Mouse (Mus musculus) kidney, embryonic 16.5 days (tissue): ENCODE measurements around the gene Arhgef28. TPM values are rescaled to one million over a fixed set of nuclear protein-coding genes. Genes with fewer than 3 reads are reported as not detected.
"Not testable (repeated sequence)": the region's sequence is repeated elsewhere in the genome, so short reads cannot be mapped to it uniquely, and the experiment has no call there.

Experiments used
- ATAC-seq: fragments of 200-750 bp; cut with Nextera tagmentation; 2 replicates; pipeline ENCODE4 v1.8.0; 2017; ENCODE audit warnings: moderate TSS enrichment; ENCODE audit not compliant: low FRiP score, low TSS enrichment
- H3K27ac ChIP-seq: fragments of 300-500 bp; sonication (generic); 2 replicates; pipeline ENCODE4 v1.5.1; 2014; ENCODE audit warnings: low read length
- H3K27me3 ChIP-seq: fragments of 300-500 bp; sonication (generic); 2 replicates; pipeline ENCODE4 v1.6.1; 2014; ENCODE audit warnings: low read length, control low read depth, mixed read lengths; ENCODE audit not compliant: insufficient read depth
- H3K36me3 ChIP-seq: fragments of 300-500 bp; sonication (generic); 2 replicates; pipeline ENCODE4 v1.6.1; 2014; ENCODE audit warnings: low read length, control low read depth, mixed read lengths; ENCODE audit not compliant: insufficient read depth
- H3K4me1 ChIP-seq: fragments of 300-500 bp; sonication (generic); 2 replicates; pipeline ENCODE4 v1.6.1; 2014; ENCODE audit warnings: low read length, control low read depth, mixed read lengths; ENCODE audit not compliant: insufficient read depth
- H3K4me2 ChIP-seq: fragments of 300-500 bp; sonication (generic); replicated peaks from 2 replicates; pipeline ENCODE4 v1.6.1; 2014; ENCODE audit warnings: low read depth, low read length
- H3K4me3 ChIP-seq: fragments of 300-500 bp; sonication (generic); 2 replicates; pipeline ENCODE4 v1.5.1; 2014; ENCODE audit warnings: mild to moderate bottlenecking, low read length
- H3K9ac ChIP-seq: fragments of 300-500 bp; sonication (generic); replicated peaks from 2 replicates; pipeline ENCODE4 v1.6.1; 2014; ENCODE audit warnings: low read length
- H3K9me3 ChIP-seq: fragments of 300-500 bp; sonication (generic); 2 replicates; pipeline ENCODE4 v1.6.1; 2016; ENCODE audit warnings: low read length, control low read depth
- WGBS: fragments of 180-500 bp; shearing (Covaris S2); extraction: QIAGEN DNeasy Blood & Tissue Kit; methylation state at CpG from one replicate; pipeline ENCODE4 v1.1.7; 2014; 5-methylcytosine and 5-hydroxymethylcytosine counted together
- polyA plus RNA-seq: library from polyadenylated mRNA; unstranded; fragments of >200 nt; fragmentation: Nextera tagmentation; extraction: Ambion mirVana; gene quantifications from 2 replicates; pipeline ENCODE4 v1.2.1, GENCODE M21; 2015

Arhgef28 gene
- polyA plus RNA-seq, 1 experiment from 2014 or later = 45.1 TPM

DNA sequence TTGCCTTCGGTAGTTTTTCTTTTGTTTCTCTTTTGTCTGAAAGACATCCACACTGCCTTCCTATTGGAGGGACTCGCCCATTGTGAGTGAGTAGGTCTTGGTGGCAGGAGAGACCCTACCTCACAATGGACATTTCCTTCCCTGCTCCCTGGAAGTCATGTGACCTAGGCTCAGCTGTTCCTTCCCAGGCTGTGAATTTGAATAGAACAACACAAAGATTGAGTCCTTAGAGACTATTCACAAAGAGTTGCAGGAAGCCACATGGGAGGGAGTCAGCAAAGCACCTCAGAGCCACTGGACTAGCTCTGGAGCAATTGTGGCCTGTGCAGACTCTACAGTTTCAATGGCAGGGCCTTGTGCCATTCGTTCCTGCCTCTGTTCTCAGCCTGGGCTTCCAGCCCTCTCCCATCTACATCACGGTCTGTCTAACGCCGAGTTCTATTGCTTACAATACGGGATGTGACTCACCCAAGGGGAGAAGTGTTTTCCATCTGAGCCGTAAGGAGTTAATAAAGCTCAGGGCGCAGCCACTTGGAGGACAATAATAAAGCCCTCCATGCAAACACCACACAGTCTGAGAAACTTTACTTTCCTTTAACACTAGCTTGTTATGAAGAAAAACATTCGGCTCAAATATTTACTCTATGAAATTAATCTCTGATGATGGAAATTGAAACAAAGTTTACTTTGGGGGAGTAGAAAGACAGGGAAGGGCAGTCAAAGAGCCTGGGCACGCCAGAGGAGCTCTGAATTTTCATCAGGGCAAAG lies 85.7 kb downstream of the Arhgef28 start:
- no peak overlapping the region for H3K4me3 ChIP-seq
- no peak overlapping the region for H3K9ac ChIP-seq
- 0 out of 2 replicates have a peak, but pooled peaks cover 8% of the 10 kb centered on the region for H3K4me1 ChIP-seq
- H3K36me3 ChIP-seq = no peaks in the 10 kb centered on the region
- no peaks in the 10 kb centered on the region for H3K27me3 ChIP-seq
- no peak overlapping the region for H3K4me2 ChIP-seq
- no peaks in the 10 kb centered on the region for H3K9me3 ChIP-seq
- 81% methylated on average over 11 of the region's 11 CpGs for WGBS
- no peak overlapping the region for H3K27ac ChIP-seq
- ATAC-seq = no peak

DNA sequence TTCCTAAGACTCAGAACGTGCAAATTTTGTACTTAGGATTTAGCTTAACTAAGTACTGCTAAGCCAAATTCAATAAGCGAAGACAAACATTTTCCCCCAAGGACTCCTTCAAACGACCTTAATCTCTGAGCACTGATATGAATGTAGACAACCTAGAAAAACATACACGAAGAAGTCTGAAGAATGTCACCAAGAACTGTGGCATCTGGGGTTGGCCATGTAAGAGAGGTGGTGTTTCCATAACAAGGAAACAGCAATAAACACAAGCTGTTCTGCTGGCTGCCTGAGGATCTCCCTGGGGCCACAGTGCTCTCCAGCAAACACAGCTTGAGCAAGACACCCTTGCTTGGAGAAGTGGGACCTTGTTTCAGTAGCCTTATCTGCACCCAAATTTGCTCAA lies 87.9 kb downstream of the Arhgef28 start:
- Histone ChIP-seq H3K27me3 (no peaks in the 10 kb centered on the region), H3K9me3 (no peaks in the 10 kb centered on the region), H3K36me3 (no peaks in the 10 kb centered on the region), H3K9ac (no peak overlapping the region), H3K4me3 (no peak overlapping the region), H3K4me2 (no peak overlapping the region), H3K27ac (no peak overlapping the region), H3K4me1 (0 out of 2 replicates have a peak, but pooled peaks cover 3% of the 10 kb centered on the region)
- WGBS = 68% methylated on average over 4 of the region's 4 CpGs
- no peak for ATAC-seq

DNA sequence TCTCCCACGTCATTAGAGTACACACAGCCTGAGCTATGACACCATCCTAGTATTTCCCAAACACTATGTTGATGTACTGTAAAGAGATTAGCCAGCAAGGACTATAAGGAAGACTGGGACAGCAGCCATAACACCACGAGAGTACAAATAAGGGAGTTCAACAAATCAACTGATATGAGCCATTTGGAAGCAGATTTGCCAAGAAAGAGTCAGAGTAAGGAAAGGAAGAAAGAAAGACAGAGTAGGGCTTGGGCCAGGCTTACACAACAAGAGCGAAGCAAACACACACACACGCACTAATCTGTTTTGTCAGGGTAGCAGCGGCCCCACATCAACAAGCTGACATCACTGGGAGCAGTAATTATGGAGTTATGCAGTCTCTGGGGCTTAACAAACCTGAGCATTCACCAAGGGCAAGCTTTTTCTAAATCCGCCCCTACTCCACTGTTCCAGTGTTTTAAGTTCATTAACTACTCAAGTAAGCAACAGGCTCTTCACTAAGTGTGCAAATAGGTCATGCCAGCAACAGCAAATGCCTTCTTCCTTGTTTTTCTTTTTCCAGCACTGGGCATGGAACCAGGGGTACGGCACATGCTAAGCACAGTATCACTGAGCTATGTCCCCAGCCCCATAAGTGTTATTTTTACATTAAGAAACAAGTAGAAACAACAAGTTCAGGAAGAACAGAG lies 88.5 kb downstream of the Arhgef28 start:
- Histone ChIP-seq H3K27me3 (no peaks in the 10 kb centered on the region), H3K36me3 (no peaks in the 10 kb centered on the region), H3K4me3 (no peak overlapping the region), H3K9me3 (no peaks in the 10 kb centered on the region), H3K9ac (no peak overlapping the region), H3K27ac (no peak overlapping the region), H3K4me1 (0 out of 2 replicates have a peak, but pooled peaks cover 3% of the 10 kb centered on the region), H3K4me2 (no peak overlapping the region)
- WGBS = 65% methylated on average over 7 of the region's 7 CpGs
- no peak for ATAC-seq

DNA sequence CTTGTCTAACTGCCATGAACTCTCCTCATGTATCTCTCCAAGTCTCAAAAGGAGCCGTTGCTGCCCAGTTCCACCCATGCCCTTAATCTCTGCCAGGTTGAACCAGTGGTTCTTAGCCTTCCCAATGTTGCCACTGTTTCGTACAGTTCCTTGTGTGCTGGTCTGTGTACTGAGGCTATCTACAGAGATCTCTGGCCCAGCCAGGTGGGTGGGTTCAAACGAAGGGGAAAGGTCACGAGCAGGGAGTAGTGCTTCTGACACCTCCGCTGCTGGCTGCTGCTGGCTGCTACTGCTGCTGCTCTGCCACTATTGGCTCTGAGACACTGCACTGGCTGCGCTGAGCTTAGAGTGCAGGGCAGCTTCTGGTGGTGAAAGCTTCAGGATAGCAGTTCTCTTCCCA lies 90.6 kb downstream of the Arhgef28 start:
- H3K4me3 ChIP-seq = no peak overlapping the region
- H3K9ac ChIP-seq = no peak overlapping the region
- H3K9me3 ChIP-seq = no peaks in the 10 kb centered on the region
- H3K4me2 ChIP-seq = no peak overlapping the region
- WGBS = 52% methylated on average over 6 of the region's 6 CpGs
- no peaks in the 10 kb centered on the region for H3K27me3 ChIP-seq
- H3K36me3 ChIP-seq = no peaks in the 10 kb centered on the region
- ATAC-seq = no peak
- H3K27ac ChIP-seq = no peak overlapping the region
- H3K4me1 ChIP-seq = 0 out of 2 replicates have a peak, but pooled peaks cover 3% of the 10 kb centered on the region

DNA sequence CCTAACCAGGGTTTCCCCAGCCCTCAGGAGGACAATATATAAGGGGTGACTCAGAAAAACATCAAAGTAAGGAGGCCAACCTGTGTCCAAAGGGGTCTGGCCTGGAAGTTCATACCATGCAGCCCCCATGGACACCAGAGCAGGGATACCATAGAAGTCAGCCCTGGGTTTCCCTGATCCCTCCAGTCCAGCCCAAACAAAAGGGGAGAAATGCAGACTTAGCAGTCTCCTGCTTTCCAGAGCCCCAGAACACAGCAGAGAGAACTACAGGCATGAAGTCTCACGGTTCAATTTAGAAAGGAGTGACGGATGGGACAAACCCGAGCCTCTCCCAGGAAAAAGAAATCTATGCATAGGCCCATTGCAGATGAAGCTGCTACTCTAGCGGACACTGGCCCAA lies 91.2 kb downstream of the Arhgef28 start:
- no peak overlapping the region for H3K27ac ChIP-seq
- no peaks in the 10 kb centered on the region for H3K9me3 ChIP-seq
- no peak for ATAC-seq
- H3K9ac ChIP-seq = no peak overlapping the region
- H3K4me2 ChIP-seq = no peak overlapping the region
- 75% methylated on average over 4 of the region's 4 CpGs for WGBS
- no peaks in the 10 kb centered on the region for H3K36me3 ChIP-seq
- H3K4me1 ChIP-seq = 0 out of 2 replicates have a peak, but pooled peaks cover 3% of the 10 kb centered on the region
- no peak overlapping the region for H3K4me3 ChIP-seq
- no peaks in the 10 kb centered on the region for H3K27me3 ChIP-seq

DNA sequence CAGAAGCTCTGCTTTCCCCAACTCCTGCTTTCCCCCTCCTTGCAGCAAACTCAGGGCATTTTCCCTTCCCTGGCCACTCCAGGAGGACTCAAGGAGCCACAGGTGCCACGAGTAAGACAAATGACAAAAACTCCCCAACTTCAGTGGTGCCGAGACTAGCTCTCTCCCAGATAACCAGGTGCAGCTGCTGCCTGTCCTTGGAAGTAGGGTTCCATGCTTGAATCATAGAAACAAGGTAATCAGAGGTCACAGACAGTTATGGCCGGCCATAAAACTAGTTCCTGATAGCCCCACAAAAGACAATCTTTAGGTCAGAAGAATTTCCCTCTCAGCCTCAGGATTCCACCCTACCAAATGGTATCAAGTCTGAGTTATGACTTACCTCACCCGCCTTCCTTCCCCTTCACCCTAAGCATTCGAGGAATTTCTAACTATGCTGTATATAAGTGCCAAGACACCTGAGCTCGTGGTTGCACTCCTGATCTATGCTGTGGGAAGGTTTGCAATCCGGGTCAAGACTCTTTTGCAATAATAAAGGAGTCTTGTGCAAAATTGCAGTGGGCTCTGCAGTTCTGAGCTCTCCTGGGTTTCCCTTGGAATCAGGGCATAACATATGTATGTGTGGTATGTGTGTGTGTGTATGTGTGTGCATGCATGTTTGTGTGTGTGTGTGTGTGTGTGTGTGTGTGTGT lies 93.3 kb downstream of the Arhgef28 start:
- Histone ChIP-seq H3K4me1 (0 out of 2 replicates have a peak, but pooled peaks cover 3% of the 10 kb centered on the region), H3K4me3 (no peak overlapping the region), H3K27me3 (no peaks in the 10 kb centered on the region), H3K9me3 (no peaks in the 10 kb centered on the region), H3K4me2 (no peak overlapping the region), H3K27ac (no peak overlapping the region), H3K9ac (no peak overlapping the region), H3K36me3 (no peaks in the 10 kb centered on the region)
- WGBS = 40% methylated on average over 7 of the region's 7 CpGs
- ATAC-seq = no peak

DNA sequence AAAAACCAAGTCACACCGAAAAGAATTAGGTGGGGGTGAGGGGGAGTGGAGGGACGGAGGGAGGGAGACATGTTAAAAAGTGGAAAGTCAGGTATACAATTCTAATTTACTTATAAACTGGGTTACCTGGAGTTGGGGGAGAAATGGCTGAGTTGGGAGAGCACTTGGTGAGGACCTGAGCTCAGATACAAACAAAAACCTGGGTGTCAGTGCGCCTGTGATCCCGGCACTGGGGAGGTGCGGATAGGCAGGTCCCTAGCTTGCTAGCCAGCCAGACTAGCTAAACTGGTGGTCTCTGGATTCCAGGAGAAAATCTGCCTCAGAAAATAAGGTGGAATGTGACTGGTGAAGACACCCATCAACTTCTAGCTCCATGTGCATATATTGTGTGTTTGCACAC lies 94.7 kb downstream of the Arhgef28 start:
- Histone ChIP-seq H3K27ac (no peak overlapping the region), H3K9ac (no peak overlapping the region), H3K4me2 (no peak overlapping the region), H3K9me3 (peaks cover 3% of the 10 kb centered on the region; the same call in 1 of the 2 replicates), H3K27me3 (no peaks in the 10 kb centered on the region), H3K36me3 (no peaks in the 10 kb centered on the region), H3K4me1 (0 out of 2 replicates have a peak, but pooled peaks cover 3% of the 10 kb centered on the region), H3K4me3 (no peak overlapping the region)
- no peak for ATAC-seq
- WGBS = 75% methylated on average over 5 of the region's 5 CpGs

DNA sequence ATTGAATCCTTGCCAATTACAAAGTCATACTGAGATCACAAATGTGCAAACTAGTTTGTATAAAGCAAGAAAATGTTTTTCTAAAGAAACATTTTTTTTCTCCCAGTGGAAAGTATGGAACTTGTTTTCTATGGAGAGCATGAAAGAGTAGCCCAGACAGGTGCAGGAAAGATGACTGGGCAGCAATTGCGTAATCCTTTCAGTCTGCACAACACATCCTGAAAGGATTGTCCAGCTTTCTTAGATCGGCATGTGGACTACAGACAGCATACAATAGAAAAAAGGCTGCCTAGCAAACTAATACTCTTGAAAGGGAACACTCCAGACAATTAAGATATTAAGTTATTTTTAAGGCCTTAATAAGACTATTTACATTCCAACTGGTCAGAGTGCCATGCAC lies 95.2 kb downstream of the Arhgef28 start:
- no peak overlapping the region for H3K27ac ChIP-seq
- no peaks in the 10 kb centered on the region for H3K27me3 ChIP-seq
- WGBS = 78% methylated on average over 2 of the region's 2 CpGs
- no peaks in the 10 kb centered on the region for H3K36me3 ChIP-seq
- 0 out of 2 replicates have a peak, but pooled peaks cover 3% of the 10 kb centered on the region for H3K4me1 ChIP-seq
- no peak overlapping the region for H3K4me2 ChIP-seq
- no peak overlapping the region for H3K4me3 ChIP-seq
- no peak overlapping the region for H3K9ac ChIP-seq
- H3K9me3 ChIP-seq = peaks cover 4% of the 10 kb centered on the region; the same call in 1 of the 2 replicates
- ATAC-seq = no peak

DNA sequence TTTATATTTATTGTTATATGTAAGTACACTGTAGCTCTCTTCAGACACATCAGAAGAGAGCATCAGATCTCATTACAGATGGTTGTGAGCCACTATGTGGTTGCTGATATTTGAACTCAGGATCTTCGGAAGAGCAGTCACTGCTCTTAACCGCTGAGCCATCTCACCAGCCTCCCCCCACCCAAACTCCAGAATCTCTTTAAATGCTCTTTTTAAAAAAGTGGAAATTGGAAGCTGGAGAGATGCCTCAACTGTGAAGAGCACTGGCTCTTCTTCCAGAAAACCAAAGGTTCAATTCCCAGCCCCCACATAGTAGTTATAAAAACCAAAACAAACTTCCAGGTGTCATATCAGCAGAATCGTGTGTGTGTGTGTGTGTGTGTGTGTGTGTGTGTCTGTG lies 97.8 kb downstream of the Arhgef28 start:
- WGBS = 84% methylated on average over 3 of the region's 3 CpGs
- not testable (repeated sequence) for H3K9ac ChIP-seq, H3K9me3 ChIP-seq, H3K27ac ChIP-seq, H3K4me2 ChIP-seq, H3K4me1 ChIP-seq, H3K4me3 ChIP-seq, H3K27me3 ChIP-seq, ATAC-seq, H3K36me3 ChIP-seq
